Mouse (Mus musculus): Measurements from ENCODE around the gene Nmu.

Gene Nmu

GRCm38 (mm10) chr5:76363453-76364104, at the start of gene Nmu:
Gene Nmu (minus strand): TSS chr5:76363788.
- in situ Hi-C loops (cut with MboI, MseI): no loop called here

- in situ Hi-C loops (cut with MboI, MseI): no loop called here
Observed at GRCm38 (mm10) chr5:76411697-76412096, 48.1 kb upstream of the Nmu start.

- in situ Hi-C loops (cut with MboI, MseI): no loop called here
Observed at GRCm38 (mm10) chr5:76394382-76394781, 30.8 kb upstream of the Nmu start.

GRCm38 (mm10) chr5:76389041-76389795, 25.6 kb upstream of the Nmu start:
- in situ Hi-C loops (cut with MboI, MseI): no loop called here

GRCm38 (mm10) chr5:76388474-76388873, 24.9 kb upstream of the Nmu start:
- in situ Hi-C loops (cut with MboI, MseI): no loop called here

GRCm38 (mm10) chr5:76383673-76384072, 20.1 kb upstream of the Nmu start:
- in situ Hi-C loops (cut with MboI, MseI): no loop called here

DNA sequence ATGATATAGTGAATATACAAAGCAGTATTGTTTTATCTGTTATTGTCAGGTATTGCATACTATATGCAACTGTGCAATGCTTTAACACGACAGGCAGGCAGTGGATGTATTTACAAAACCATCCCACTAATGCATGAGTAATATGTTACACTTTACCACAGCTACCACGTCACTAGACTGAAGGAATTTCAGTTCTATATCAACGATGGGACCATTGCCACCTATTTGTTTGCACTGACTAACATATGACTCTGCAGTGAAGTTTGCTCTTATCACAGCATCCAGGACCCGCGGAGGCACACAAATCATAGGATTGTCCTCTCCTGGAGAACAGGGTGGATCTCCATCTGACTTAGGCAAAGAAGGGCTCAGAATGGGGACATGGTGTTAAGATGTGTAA, 18.2 kb upstream of the Nmu start:
- in situ Hi-C loops (cut with MboI, MseI): no loop called here

GRCm38 (mm10) chr5:76379216-76379615, 15.6 kb upstream of the Nmu start:
- in situ Hi-C loops (cut with MboI, MseI): no loop called here

DNA sequence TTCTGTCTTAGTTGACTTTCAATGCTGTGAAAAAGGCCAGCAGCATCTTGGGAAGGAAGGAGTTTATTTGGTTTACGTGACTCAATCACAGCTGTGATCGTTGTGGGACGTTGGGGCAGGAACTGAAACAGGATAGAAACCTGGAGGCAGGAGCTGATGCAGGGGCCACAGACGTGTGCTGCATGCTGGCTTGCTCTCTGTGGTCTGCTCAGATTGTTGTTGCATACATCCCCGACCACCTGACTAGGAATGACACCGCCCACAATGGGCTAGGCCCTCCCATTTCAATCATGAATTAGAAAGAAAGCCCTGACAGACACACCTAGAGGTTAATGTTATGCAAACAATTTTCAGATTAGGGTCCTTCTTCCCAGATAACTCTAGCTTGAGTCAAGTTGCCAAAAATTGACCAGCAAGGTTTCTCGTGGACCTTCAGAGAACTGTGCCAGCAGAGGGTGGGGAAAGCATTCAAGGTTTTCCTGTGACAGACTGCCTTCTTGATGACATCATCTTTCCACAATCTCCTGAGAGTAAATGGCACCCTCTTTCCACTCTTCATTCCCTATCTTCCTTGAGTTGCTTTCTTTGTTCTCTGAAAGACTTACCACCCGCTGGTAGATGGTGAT, 5.7 kb upstream of the Nmu start:
- in situ Hi-C loops (cut with MboI, MseI): no loop called here

- in situ Hi-C loops (cut with MboI, MseI): no loop called here
Observed at GRCm38 (mm10) chr5:76365406-76365805, 1.8 kb upstream of the Nmu start.

DNA sequence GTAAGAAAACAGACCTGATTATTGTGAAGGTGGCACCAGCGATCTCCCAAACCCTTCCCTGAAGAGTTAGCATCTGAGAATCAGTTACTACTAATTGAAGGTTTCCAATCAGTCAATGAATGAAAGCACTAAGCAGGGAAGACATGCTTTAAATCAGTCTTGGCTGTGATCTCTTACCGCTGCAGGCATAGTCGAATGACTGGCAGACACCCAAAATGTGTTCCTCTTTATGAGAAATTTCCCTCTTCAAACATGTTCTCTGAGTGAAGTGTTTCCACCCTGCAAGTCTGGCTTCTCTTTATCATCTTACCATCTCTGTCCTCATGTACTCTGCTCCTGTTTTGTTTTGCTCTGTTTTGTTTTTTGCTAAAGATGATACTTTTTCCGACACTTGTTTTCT, 2.8 kb downstream of the Nmu start:
- in situ Hi-C loops (cut with MboI, MseI): no loop called here

- in situ Hi-C loops (cut with MboI, MseI): no loop called here
Observed at GRCm38 (mm10) chr5:76360057-76360456, 3.5 kb downstream of the Nmu start.

DNA sequence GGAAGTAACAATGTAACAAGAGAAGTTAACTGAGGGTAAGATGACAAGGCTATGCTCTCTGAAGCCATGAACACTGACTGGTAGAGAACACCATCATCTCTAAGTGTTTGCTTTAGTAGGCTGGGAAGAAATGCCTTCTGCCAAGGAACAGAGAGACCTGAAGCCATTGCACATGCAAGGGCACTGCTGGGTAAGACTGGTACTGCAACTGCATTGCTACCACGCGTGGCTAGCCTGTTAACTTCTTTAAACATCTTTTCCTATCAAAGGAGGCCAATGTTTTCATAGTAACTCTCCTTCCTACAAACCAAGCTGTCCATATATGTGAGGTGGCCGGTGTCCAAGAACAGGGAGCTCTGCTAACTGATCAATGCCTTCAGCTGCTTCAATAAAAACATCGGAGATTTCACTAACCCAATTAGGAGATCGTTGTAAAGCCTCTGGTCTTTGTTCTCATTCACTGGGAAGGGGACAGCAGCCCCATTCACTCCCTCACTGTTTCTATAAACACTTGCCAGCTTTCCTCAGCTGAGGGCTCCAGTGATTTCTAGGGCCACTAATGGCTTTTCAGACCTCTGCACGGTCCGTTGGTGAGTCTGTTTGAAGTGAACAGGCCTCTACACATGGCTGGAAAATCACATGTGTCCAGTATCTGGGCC, 11.5 kb downstream of the Nmu start:
- in situ Hi-C loops (cut with MboI, MseI): no loop called here

DNA sequence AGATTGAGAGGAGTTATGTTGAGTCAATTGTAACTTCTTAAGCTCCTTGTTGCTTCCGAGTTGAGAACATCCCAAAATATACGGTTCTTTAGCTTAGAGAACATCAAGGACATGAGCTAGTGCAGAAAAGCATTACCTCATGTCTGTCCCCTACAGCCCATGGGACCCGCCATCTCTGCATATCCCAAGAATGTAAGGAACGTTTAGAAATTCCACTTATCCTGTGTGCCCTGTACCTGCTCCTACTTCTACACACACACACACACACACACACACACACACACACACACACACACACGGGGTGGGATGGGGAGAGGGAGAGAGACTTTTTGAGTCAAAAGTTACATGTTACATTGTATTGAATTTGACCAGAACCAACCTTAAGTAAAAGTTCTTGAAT, 12.1 kb downstream of the Nmu start:
- in situ Hi-C loops (cut with MboI, MseI): no loop called here

- in situ Hi-C loops (cut with MboI, MseI): no loop called here
Observed at GRCm38 (mm10) chr5:76346137-76346536, 17.5 kb downstream of the Nmu start.

DNA sequence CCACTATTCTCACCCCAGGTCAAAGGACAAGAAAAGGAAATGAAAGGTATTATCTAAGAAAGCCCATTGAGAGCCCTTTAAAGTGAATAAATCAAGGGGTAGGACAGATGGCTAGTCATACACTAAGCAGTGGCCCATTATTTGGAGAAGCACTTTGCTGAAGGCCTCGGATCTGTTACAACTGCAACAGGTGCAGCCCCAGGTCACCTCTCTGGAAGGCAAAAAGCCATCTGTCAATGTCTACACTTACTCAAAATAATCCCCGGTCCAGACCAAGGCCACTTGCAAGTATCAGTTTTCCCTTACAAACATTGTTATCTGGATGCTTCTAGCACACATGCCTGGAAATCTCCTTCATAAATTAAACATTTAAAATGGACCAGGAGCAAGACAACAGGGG, 22.7 kb downstream of the Nmu start:
- in situ Hi-C loops (cut with MboI, MseI): no loop called here

GRCm38 (mm10) chr5:76337100-76337499, 26.5 kb downstream of the Nmu start:
- in situ Hi-C loops (cut with MboI, MseI): no loop called here

DNA sequence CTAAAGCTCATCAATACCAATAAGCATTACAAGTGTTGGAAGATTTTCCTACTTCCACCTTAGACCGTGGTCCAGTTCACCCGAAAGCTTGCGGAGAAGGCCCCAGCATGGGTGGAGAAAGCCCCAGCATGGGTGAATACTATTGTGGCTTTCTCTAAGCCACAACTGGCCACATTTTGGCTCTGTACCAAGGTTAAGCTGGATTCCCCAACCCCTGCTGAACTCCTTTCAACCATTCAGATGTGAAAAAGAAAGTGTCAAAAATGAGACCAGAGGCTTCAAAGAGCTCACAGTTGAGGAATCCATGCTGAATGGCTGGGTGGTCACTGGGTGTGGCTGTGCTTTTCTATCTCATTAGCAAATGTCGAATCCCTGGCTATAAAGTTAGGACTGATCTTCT, 29.8 kb downstream of the Nmu start:
- in situ Hi-C loops (cut with MboI, MseI): loop anchor here in 1 of 2 experiments (5.0 kb wide), 1 partner anchor 82 kb away; no protein-coding TSS in a partner anchor

DNA sequence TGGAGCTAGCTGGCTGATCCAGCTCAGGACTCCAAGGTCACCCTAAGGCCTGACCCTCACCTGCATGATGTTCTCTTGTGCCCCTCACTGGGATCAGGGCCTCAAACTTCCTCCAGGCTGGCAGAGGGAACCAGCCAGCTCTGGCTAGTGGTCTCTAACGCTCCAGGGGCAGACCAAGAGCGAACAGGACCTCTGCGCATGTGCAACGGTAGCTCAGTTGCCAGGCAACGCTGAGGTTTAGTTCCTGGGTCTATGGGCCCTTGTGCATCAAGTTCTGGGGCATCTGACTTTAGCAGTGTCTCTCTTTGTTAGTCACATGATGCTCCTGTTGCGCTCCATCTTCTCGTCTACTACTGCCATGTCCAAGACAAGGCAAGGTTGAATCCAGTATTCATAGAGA, 32.6 kb downstream of the Nmu start, which contains the start of gene Pdcl2:
Gene Pdcl2, minus strand, starts transcription at position 204 of the 400 bp plus-strand sequence.
- in situ Hi-C loops (cut with MboI, MseI): loop anchor here in 1 of 2 experiments (5.0 kb wide), 1 partner anchor 79 kb away; no protein-coding TSS in a partner anchor

- in situ Hi-C loops (cut with MboI, MseI): no loop called here
Observed at GRCm38 (mm10) chr5:76327296-76327695, 36.3 kb downstream of the Nmu start.

- in situ Hi-C loops (cut with MboI, MseI): no loop called here
Observed at GRCm38 (mm10) chr5:76325113-76325512, 38.5 kb downstream of the Nmu start.
